Comparison of ENCODE assay signal across 7 mouse cellular contexts in the genomic region with DNA sequence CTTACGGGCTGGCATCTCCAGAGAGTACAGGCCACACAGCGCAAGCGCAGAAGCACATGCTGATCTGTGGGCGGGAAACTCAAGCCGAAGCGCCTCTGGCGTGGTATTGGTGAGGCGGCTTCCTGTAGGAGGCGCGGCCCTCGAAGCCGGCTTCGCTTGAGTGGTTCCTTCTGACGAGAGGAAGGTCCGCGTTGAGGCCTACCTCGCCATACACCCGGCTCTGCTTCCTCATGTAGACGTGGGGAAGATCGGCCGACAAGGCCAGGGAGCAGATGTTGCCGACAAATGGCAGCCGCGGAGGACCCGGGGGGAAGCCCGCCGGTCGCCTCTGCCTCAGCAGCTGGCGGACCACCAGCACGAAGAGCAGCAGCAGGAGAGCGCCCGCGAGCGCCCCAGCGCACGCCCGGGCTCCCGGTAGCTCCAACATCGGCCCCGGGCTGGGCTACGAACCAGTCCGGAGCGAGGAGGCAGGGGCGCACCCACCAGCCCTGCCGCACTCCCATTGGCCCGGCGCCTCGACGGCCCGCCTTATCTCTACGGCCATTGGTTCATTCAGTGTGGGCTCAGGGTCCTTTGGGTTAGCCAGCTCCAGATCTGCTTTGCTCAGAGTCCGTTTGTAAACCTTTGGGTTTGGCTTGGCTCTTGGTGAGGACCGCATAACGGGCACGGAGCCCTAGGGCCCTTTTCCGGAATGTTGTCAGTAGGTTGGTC. TPM values are rescaled to one million over a fixed set of nuclear protein-coding genes. Genes with fewer than 3 reads are reported as not detected.
DNase-seq lines count a peak whose midpoint lies in the region; ATAC-seq and TF ChIP-seq lines count a peak whose summit lies in the region.

Cyp2r1 (minus strand) TSS at position 442 of the 711 bp plus-strand sequence.

- no peaks in the 10 kb centered on the region for H3K36me3 ChIP-seq in heart, embryonic 12.5 days
- H3K36me3 ChIP-seq in kidney, embryonic 15.5 days = no peaks in the 10 kb centered on the region
- no peaks in the 10 kb centered on the region for H3K36me3 ChIP-seq in limb, embryonic 14.5 days (ENCODE audit: control insufficient read depth, insufficient read depth, low read length)
- no peaks in the 10 kb centered on the region for H3K36me3 ChIP-seq in midbrain, embryonic 16.5 days (ENCODE audit: control insufficient read depth, insufficient read depth, low read length)
- no peaks in the 10 kb centered on the region for H3K36me3 ChIP-seq in spleen, adult 2 months (ENCODE audit: control insufficient read depth, insufficient read depth, low read length)

- no peaks in the 10 kb centered on the region for H3K9me3 ChIP-seq in heart, embryonic 12.5 days (replicated peaks)
- H3K9me3 ChIP-seq in kidney, embryonic 15.5 days (replicated peaks) = no peaks in the 10 kb centered on the region; the same call in 1 of the 2 replicates
- no peaks in the 10 kb centered on the region for H3K9me3 ChIP-seq in limb, embryonic 14.5 days (ENCODE audit: control insufficient read depth, low read length)
- no peaks in the 10 kb centered on the region for H3K9me3 ChIP-seq in midbrain, embryonic 16.5 days (replicated peaks; ENCODE audit: control insufficient read depth, low read length, poor library complexity, severe bottlenecking)

- 0 out of 2 replicates have a peak, but pooled peaks cover 2% of the 10 kb centered on the region for H3K4me1 ChIP-seq in heart, embryonic 12.5 days (replicated peaks)
- peaks cover 5% of the 10 kb centered on the region; the same call in 1 of the 2 replicates for H3K4me1 ChIP-seq in kidney, embryonic 15.5 days
- H3K4me1 ChIP-seq in limb, embryonic 14.5 days (ENCODE audit: control insufficient read depth, insufficient read depth, low read length) = no peaks in the 10 kb centered on the region
- H3K4me1 ChIP-seq in midbrain, embryonic 16.5 days (ENCODE audit: control insufficient read depth, insufficient read depth, low read length) = peaks cover 2% of the 10 kb centered on the region; the same call in 1 of the 2 replicates
- H3K4me1 ChIP-seq in spleen, adult 2 months (ENCODE audit: control insufficient read depth, insufficient read depth, insufficient read length) = no peaks in the 10 kb centered on the region

- peak within 1 kb of the TSS; percentile 75 for H3K4me2 ChIP-seq in heart, embryonic 12.5 days
- H3K4me2 ChIP-seq in kidney, embryonic 15.5 days = peak within 1 kb of the TSS; percentile 90
- H3K4me2 ChIP-seq in limb, embryonic 14.5 days (replicated peaks; ENCODE audit: low read depth, low read length, severe bottlenecking) = peak within 1 kb of the TSS; percentile 70
- H3K4me2 ChIP-seq in midbrain, embryonic 16.5 days (ENCODE audit: low read length) = peak within 1 kb of the TSS; percentile 80

- peak; percentile 50 for DNase-seq in c-Kit-positive CD71-negative TER-119-negative erythroid progenitor cells, embryonic 14.5 days (ENCODE audit: low read depth)
- DNase-seq in fibroblast of lung, adult 2 months (ENCODE audit: low read depth) = peak; percentile 78
- peak; percentile 95 for DNase-seq in limb, embryonic 14.5 days (ENCODE audit: low spot score)
- peak; percentile 93 to 94 for DNase-seq in spleen, adult 2 months (ENCODE audit: low read depth in 1 of 2, low spot score in 2 of 2)

- 2% methylated on average over 56 of the region's 56 CpGs for WGBS in heart, embryonic 12.5 days
- WGBS in kidney, embryonic 15.5 days = 1% methylated on average over 54 of the region's 56 CpGs
- 2% methylated on average over 42 of the region's 56 CpGs for WGBS in limb, embryonic 14.5 days
- whole genome bisulfite sequencing in midbrain, embryonic 16.5 days = 1% methylated on average over 44 of the region's 56 CpGs
- WGBS in spleen, adult 2 months = 11% methylated on average over 56 of the region's 56 CpGs

- H3K27me3 ChIP-seq in heart, embryonic 12.5 days (replicated peaks) = no peaks in the 10 kb centered on the region
- H3K27me3 ChIP-seq in kidney, embryonic 15.5 days = no peaks in the 10 kb centered on the region
- H3K27me3 ChIP-seq in limb, embryonic 14.5 days (ENCODE audit: control insufficient read depth, insufficient read depth, low read length) = no peaks in the 10 kb centered on the region
- H3K27me3 ChIP-seq in midbrain, embryonic 16.5 days (ENCODE audit: control insufficient read depth, insufficient read depth, low read depth, low read length) = no peaks in the 10 kb centered on the region
- H3K27me3 ChIP-seq in spleen, adult 2 months (ENCODE audit: control insufficient read depth, insufficient read depth, low read length) = no peaks in the 10 kb centered on the region

- peak within 1 kb of the TSS; percentile 74 for H3K9ac ChIP-seq in heart, embryonic 12.5 days
- peak within 1 kb of the TSS; percentile 62 for H3K9ac ChIP-seq in kidney, embryonic 15.5 days
- H3K9ac ChIP-seq in limb, embryonic 14.5 days (ENCODE audit: low read depth, low read length, severe bottlenecking) = peak within 1 kb of the TSS; percentile 72
- peak within 1 kb of the TSS; percentile 71 for H3K9ac ChIP-seq in midbrain, embryonic 16.5 days (ENCODE audit: low read depth, low read length)

- ATAC-seq in heart, embryonic 12.5 days (ENCODE audit: insufficient number of reproducible peaks, low FRiP score) = peak; percentile 98
- ATAC-seq in kidney, embryonic 15.5 days (replicated peaks; ENCODE audit: low FRiP score) = peak; percentile 100
- ATAC-seq in limb, embryonic 14.5 days (ENCODE audit: low FRiP score, low read depth) = peak; percentile 100
- peak; percentile 100 for ATAC-seq in midbrain, embryonic 16.5 days

- H3K4me3 ChIP-seq in heart, embryonic 12.5 days = peak within 1 kb of the TSS; percentile 64
- peak within 1 kb of the TSS; percentile 63 for H3K4me3 ChIP-seq in kidney, embryonic 15.5 days (replicated peaks)
- H3K4me3 ChIP-seq in limb, embryonic 14.5 days (replicated peaks; ENCODE audit: low read length) = peak within 1 kb of the TSS; percentile 56
- H3K4me3 ChIP-seq in midbrain, embryonic 16.5 days (ENCODE audit: low read depth, low read length) = peak within 1 kb of the TSS; percentile 76
- peak within 1 kb of the TSS; percentile 72 for H3K4me3 ChIP-seq in spleen, adult 2 months (ENCODE audit: extremely low read depth, insufficient read depth, insufficient read length)

- TF ChIP-seq POLR2A in limb, embryonic 14.5 days (IDR thresholded peaks at IDR 0.05; ENCODE audit: borderline replicate concordance, extremely low read depth, insufficient read depth, insufficient read length) = peak; percentile 50; the same call in 1 of the 2 replicates
- TF ChIP-seq POLR2A in spleen, adult 2 months (IDR thresholded peaks at IDR 0.05; ENCODE audit: low read depth, low read length) = peak; percentile 41

- 0 out of 2 replicates have a peak, but pooled peaks have one; percentile 5 for TF ChIP-seq CTCF in spleen, adult 2 months (IDR thresholded peaks at IDR 0.05; ENCODE audit: extremely low read depth, insufficient read depth, insufficient read length, insufficient replicate concordance)

- H3K27ac ChIP-seq in heart, embryonic 12.5 days (ENCODE audit: poor library complexity, severe bottlenecking) = peak within 1 kb of the TSS; percentile 89
- peak within 1 kb of the TSS; percentile 92 for H3K27ac ChIP-seq in kidney, embryonic 15.5 days
- peak within 1 kb of the TSS; percentile 87 for H3K27ac ChIP-seq in limb, embryonic 14.5 days (replicated peaks; ENCODE audit: low read depth, low read length)
- peak within 1 kb of the TSS; percentile 78 for H3K27ac ChIP-seq in midbrain, embryonic 16.5 days (ENCODE audit: low read length)
- peak within 1 kb of the TSS; percentile 98 for H3K27ac ChIP-seq in spleen, adult 2 months (ENCODE audit: insufficient read depth, low read length)

RNA-seq across cellular contexts. Expression of gene Cyp2r1, which starts in this region (rescaled TPM):
- polyA plus RNA-seq in heart, embryonic 12.5 days (2016; fragmentation: Nextera tagmentation; extraction: Ambion mirVana) = 2.0 and 2.3 TPM in 2 replicates
- polyA plus RNA-seq in kidney, embryonic 15.5 days (2015; fragmentation: Nextera tagmentation; extraction: Ambion mirVana) = 1.7 and 2.4 TPM in 2 replicates
- 0.96 and 1.2 TPM in 2 replicates for polyA plus RNA-seq in limb, embryonic 14.5 days (2012; rRNA removed)
- polyA plus RNA-seq in limb, embryonic 14.5 days (2014; fragmentation: Nextera tagmentation; extraction: Ambion mirVana) = 2.7 and 4.0 TPM in 2 replicates
- 1.4 and 1.8 TPM in 2 replicates for polyA plus RNA-seq in midbrain, embryonic 16.5 days (2015; fragmentation: Nextera tagmentation; extraction: Ambion mirVana)
- polyA plus RNA-seq in spleen, adult 2 months (2012; rRNA removed) = 1.4 and 1.5 TPM in 2 replicates

Comparison
In these comparisons a context has a peak if more than half of its experiments do, and no peak if none do; other contexts are left out.
1. Peak in every context shown above with its lines: DNase-seq, ATAC-seq, H3K4me3 ChIP-seq and H3K27ac ChIP-seq.